Mouse (Mus musculus): ENCODE measurements around the gene Pclaf.

Gene Pclaf

GRCm38 (mm10) chr9:65890143-65890628, at the start of gene Pclaf:
Gene Pclaf, plus strand, starts transcription at chr9:65890237.
- peak; percentile 78 for DNase-seq (ENCODE audit: low spot score)

GRCm38 (mm10) chr9:65844421-65845165, 45.4 kb upstream of the Pclaf start:
- peak; percentile 31 for DNase-seq (ENCODE audit: low spot score)

GRCm38 (mm10) chr9:65848154-65848553, 41.9 kb upstream of the Pclaf start:
- no peak for DNase-seq (ENCODE audit: low spot score)

DNA sequence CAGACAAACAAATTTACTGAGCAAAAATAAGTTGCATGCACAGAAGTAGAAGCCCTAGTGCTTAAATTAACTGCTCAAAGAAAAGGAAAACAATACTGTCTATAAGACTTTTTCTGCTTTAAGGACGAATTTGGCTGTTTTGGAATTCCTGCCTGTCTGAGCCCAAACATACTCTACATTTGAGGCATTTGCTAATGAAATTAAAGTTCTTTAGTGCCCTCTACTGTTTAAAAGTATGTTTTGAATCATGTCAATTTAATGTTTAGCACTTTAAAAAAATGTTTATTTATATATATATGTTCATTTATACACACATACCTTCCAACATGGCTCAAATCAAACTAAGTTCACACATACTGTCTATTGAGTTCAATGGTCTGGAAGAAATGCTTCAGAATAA, 39.8 kb upstream of the Pclaf start:
- no peak for DNase-seq (ENCODE audit: low spot score)

DNA sequence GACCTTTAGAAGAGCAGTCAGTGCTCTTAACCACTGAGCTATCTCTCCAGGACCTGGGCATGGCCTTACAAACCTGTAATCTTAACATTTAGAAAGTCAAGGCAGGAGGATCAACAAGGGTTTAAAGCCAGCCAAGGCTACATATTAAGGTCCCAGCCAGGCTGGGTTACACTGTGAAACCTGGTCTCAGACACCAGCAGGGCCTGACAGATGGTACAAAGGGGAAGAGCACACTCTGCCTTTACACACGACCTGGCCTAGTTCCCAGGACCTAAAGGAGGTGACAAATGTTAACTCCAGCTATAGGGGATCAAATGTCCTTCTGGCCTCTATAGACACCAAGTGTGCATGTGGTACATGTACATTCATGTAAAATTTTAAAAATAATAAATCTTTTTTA, 30.4 kb upstream of the Pclaf start:
- no peak for DNase-seq (ENCODE audit: low spot score)

DNA sequence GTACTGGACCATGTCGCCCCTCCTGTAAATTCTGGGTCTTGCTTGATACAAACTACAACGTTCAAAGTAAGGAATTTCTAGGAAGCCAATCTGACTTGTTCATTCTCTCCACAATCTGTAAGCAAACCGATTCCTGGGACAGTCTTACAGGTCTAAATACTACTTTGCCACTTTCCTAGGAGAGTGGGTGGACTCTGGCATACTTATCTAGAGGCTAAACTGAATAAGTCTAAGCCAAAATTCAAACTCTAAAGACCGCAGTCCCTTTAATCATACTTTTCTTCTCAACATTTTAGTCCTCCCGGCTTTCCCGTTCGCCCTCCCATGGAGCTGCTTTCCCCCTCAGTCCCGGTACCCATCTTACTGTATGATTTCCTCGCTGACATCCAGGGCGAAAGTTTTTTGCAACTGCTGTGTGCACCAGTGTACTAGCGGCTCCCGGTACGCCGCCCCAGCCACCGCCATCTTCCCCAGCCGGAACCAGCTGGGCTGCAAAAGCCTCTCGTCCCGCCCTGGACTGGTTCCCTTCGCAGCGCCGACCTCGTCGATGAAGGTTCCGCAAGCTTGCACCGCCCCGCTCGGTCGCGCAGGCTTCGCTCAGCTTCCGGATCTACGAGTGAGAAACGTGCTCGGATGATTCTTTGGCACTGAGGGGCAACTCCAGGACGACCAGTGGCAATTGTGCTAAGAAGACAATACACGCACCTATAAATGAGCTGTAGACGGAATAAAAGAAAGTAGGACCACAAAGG, 5.3 kb upstream of the Pclaf start:
- peak; percentile 90 for DNase-seq (ENCODE audit: low spot score)

DNA sequence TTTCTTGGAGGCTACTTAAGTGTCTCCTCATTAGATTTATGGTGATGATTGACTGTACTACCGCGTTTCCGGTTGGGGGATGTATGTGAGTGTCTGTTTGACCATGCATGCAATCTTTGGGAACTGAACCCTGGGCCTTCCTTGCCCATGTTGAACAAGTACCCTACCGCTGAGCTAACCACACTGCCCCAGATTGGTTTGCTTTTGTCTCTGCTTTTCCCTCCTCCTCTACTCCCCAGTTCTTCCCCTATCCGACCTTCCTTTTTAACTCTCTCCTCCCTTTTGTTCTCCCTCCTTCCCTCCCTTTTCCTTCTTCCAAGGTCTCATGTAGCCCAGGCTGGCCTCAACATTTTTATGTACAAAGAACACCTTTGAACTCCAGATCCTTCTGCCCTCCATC, 1.1 kb downstream of the Pclaf start:
- DNase-seq (ENCODE audit: low spot score): no peak

GRCm38 (mm10) chr9:65896977-65897376, 6.9 kb downstream of the Pclaf start:
- DNase-seq (ENCODE audit: low spot score): no peak

DNA sequence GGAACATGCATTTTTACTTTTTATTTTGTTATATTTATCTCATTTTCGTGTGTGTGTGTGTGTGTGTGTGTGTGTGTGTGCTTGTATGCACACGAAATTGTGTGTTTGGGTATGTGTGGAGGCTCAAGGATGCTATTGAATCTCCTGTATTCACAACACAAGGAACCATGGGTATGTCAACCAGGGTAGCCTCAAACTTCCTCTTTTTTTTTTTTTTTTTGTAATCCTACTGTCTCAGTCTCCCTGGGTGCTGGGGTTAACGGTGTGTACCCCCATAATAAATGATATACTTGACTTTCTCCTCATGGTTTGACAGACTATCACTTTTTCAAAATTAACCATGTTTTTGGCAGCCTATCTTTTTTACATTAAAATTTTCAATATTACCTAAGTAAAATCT, 12.8 kb downstream of the Pclaf start:
- no peak for DNase-seq (ENCODE audit: low spot score)

GRCm38 (mm10) chr9:65903419-65903818, 13.4 kb downstream of the Pclaf start:
- no peak for DNase-seq (ENCODE audit: low spot score)

- DNase-seq (ENCODE audit: low spot score): peak; percentile 97
Observed at GRCm38 (mm10) chr9:65908394-65909300, 18.6 kb downstream of the Pclaf start, which contains the start of the genes Trip4 and Csnk1g1. Gene Trip4, minus strand, starts transcription at chr9:65908794. Gene Csnk1g1, plus strand, starts transcription at chr9:65908924.

DNA sequence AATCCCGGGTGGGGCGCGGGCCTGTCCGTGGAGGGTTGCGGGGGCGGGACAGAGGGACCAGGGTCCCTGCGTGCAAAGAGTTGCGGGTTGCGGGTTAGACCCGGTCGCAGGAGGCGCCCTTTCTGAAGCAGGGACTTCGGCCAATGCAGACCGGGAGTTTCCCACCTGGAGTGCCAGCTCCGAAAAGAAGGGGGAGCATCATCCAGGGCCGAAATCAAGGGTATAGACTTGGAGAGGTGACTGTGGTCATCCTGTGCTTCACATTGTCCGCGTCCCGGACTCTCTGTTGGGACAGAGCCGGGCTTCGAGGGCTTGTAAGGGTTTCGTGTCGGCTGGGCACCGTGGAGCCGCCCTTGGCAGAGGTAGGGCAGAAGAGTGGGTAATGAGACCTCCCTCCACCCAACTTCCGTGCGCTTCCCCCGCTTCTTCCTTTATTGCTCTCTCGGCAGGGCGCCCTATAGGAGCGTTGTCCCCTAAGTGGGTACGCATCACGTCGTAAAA, 19.3 kb downstream of the Pclaf start:
- peak; percentile 31 for DNase-seq (ENCODE audit: low spot score)

GRCm38 (mm10) chr9:65909837-65910236, 19.8 kb downstream of the Pclaf start:
- no peak for DNase-seq (ENCODE audit: low spot score)

DNA sequence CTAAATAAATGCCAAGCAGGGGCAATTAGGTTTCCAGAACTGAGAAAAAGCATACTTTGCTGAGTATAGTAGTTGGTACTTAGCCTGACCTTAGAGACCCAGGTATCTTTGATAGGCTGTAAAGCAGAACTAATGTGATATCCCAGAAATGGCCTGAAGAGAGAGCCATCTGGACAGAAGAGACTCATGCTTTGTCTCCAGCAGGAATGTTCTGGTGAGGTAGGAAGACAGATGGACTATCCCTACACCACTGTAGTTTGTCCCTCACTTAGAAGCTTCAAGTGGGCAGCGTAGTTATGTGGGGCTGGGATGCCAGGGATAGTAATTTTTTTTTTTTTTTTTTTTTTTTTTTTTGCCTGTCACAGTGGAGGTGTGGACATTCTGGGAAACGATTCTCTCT, 23.9 kb downstream of the Pclaf start:
- DNase-seq (ENCODE audit: low spot score): no peak

DNA sequence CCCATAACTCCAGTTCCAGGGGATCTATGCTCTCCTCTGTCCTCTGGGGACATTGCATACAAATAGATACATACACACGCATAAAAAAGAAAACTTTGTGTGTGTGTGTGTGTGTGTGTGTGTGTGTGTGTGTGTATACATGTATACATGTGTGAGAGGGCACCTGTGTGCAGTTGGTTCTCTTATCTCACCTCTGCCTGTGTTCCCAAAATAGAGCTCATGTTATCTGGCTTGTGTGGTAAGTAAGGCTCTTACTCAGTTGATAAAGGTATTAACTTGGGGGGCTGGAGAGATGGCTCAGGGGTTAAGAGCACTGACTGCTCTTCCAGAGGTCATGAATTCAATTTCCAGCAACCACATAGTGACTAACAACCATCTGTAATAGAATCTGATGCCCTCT, 27.0 kb downstream of the Pclaf start:
- DNase-seq (ENCODE audit: low spot score): no peak

DNA sequence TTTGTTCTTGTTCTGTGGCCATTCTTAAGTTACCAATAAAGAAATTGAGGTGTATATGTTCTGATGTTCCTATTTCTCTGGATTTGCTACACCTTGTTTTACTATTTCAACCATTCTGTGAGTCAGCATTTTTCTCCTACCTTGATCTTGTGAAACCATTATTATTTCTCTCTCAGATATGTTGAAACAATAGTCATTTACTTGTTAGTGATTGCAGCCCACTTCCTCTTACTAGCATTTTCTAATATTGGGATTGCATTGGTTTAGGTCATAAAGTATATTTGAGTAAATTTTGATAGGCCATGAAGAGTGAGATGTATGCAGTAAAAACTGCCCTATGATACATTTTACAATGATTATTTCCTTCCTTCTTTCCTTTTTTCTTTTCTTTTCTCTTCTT, 38.4 kb downstream of the Pclaf start:
- no peak for DNase-seq (ENCODE audit: low spot score)

GRCm38 (mm10) chr9:65929826-65930225, 39.8 kb downstream of the Pclaf start:
- no peak for DNase-seq (ENCODE audit: low spot score)

GRCm38 (mm10) chr9:65937566-65937965, 47.5 kb downstream of the Pclaf start:
- DNase-seq (ENCODE audit: low spot score): no peak

DNA sequence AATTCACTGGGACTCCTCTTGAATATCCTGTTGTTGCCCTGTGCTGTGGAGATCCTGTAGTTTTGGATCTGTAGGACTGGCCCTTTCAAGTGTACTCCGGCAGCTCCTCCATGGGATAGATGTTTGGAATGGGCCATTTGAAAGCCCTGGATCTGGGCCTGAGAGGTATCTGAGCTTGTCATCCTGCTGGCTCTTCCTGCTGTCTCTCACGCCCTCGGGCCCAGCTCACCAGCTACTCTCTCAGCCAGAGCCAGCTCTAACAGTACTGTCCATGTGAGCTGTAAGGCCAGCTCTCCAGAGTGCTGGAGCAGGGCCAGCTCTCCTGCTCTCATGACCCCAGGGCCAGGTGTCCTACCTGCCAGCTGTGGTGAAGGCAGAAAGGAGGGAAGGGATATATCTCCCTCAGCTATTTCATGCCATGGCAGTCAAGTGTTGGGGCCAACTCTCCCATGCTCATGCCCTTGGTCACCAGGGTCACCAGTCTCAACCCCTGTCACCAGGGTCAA, 61.1 kb downstream of the Pclaf start:
- no peak for DNase-seq (ENCODE audit: low spot score)

Data from lung, postnatal 25 days (tissue).